Mouse (Mus musculus): ENCODE measurements at regions not wholly inside any gene's neighbourhood (a gene's known extent, or its start where the extent isn't known, plus 50 kb on each side); places are given as distances from the start of the nearest gene placed in this dataset.

DNA sequence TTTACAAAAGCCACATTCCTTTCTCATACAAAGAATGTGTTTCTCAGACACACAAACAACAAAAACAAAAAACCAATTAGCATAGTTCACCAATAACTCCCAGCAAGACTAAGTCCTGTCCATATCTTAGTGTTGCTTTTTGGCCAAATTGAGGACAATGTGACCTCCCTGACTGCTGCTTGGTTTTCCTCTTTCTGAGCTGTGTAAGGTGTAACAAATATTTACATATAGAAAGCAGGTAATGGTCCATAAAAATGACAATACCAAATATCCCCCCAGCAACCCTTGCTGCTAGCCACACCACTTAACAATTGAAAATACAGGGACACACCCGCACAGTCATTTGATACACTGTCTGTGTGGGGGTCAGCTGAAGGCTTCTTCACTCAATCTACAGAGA, 534.7 kb upstream of the Slc8a1 start:
- TF ChIP-seq POU5F1 (IDR thresholded peaks at IDR 0.05; ENCODE audit: borderline replicate concordance, low read length) = no peak
- TF ChIP-seq CTCF (conservative IDR thresholded peaks at IDR 0.05; ENCODE audit: low read length) = no peak

All from E14TG2a.4 (cell line).